Mouse (Mus musculus): Measurements from ENCODE around the gene Ifitm1. TPM values are rescaled to one million over a fixed set of nuclear protein-coding genes. Genes with fewer than 3 reads are reported as not detected.
"Not testable (repeated sequence)": the region's sequence is repeated elsewhere in the genome, so short reads cannot be mapped to it uniquely, and the experiment has no call there.

Ifitm1 gene
- polyA plus RNA-seq, 1 experiment from 2014 or later = 23.4 TPM

DNA sequence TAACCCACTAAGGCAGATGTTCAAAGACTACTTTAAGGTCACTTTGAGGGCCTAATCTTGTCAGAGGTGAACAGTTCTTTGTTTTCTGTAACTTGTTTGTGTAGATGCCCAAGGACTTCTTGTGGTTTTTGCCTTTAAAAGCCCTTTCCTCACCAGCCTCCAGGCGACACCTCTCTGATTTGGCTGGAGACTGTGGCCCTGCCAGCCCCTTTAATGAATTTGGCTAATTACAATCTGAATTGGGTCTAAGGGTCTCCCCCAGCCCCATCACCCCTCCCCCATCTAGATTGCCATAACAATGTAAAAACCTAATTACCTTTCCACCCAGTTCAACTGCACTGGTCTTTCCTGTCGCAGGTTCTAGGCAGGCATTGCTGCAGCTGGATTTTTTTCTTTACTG, 4.3 kb upstream of the Ifitm1 start:
- ATAC-seq = no peak
- H3K9me3 ChIP-seq (replicated peaks) = no peaks in the 10 kb centered on the region
- H3K4me3 ChIP-seq = no peak overlapping the region
- no peak overlapping the region for H3K9ac ChIP-seq
- no peak overlapping the region for H3K4me2 ChIP-seq
- no peaks in the 10 kb centered on the region for H3K36me3 ChIP-seq
- 80% methylated on average over 2 of the region's 2 CpGs for WGBS (ENCODE audit: insufficient replicate concordance)
- H3K27ac ChIP-seq = no peak overlapping the region
- peaks cover 10% of the 10 kb centered on the region for H3K4me1 ChIP-seq
- H3K27me3 ChIP-seq (replicated peaks) = no peaks in the 10 kb centered on the region

DNA sequence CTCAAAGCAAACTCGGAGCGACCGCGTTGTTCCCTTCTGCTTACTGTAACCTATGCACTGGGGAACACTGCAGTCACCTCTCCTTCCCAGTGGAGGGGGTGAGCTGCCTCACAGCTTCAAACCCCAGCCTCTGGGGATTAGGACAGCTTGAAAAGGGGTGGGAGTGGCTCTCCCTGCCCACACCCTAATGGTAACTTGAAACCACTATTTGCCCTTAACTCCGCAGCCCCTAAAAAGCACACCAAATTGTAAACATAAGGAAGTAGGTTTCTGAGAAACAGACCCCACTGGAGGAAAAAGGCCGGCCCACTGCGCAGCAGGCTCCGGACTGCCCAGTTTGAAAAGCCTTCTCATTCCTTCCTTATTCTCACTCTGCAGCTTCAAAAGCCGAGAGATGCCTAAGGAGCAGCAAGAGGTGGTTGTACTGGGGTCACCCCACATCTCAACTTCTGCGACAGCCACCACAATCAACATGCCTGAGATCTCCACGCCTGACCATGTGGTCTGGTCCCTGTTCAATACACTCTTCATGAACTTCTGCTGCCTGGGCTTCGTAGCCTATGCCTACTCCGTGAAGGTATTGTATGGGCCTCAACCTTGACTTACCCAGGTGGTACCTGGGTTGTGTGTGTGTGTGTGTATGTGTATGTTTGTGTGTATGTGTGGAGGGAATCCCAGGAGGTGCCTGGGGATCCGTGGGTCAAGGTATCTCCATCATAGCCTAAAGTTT, 1.0 kb downstream of the Ifitm1 start:
- Histone ChIP-seq H3K9me3 (replicated peaks) (no peaks in the 10 kb centered on the region), H3K36me3 (no peaks in the 10 kb centered on the region), H3K4me3 (no peak overlapping the region), H3K4me2 (no peak overlapping the region), H3K9ac (no peak overlapping the region), H3K27ac (no peak overlapping the region), H3K4me1 (peaks cover 39% of the 10 kb centered on the region), H3K27me3 (replicated peaks) (no peaks in the 10 kb centered on the region)
- 0 out of 2 replicates have a peak, but pooled peaks have one; percentile 11 for ATAC-seq
- 14% methylated on average over 14 of the region's 14 CpGs for WGBS (ENCODE audit: insufficient replicate concordance)

DNA sequence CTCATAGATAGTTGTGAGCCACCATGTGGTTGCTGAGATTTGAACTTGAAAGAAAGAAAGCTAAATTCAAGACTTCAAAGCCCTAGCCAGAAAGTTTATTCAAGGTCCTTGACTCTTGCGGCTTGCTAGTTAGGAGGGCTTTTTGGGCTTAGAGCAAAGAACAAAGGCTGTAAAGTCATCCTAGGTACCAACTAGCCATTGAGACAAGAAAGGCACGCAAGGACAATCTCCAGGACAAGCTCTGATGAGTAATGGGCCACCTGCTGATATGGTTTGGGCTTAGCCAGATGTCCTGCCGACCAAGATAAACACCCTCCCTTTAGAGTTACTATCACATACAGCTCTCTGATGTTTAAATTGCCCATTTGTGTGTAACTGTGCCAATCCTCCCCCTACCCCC, 1.7 kb downstream of the Ifitm1 start:
- not testable (repeated sequence) for H3K9me3 ChIP-seq (replicated peaks); H3K9ac ChIP-seq; H3K27ac ChIP-seq; H3K4me2 ChIP-seq; H3K4me3 ChIP-seq; ATAC-seq; H3K36me3 ChIP-seq; H3K27me3 ChIP-seq (replicated peaks)
- WGBS (ENCODE audit: insufficient replicate concordance) = 19% methylated on average over 3 of the region's 3 CpGs
- peaks cover 39% of the 10 kb centered on the region for H3K4me1 ChIP-seq

DNA sequence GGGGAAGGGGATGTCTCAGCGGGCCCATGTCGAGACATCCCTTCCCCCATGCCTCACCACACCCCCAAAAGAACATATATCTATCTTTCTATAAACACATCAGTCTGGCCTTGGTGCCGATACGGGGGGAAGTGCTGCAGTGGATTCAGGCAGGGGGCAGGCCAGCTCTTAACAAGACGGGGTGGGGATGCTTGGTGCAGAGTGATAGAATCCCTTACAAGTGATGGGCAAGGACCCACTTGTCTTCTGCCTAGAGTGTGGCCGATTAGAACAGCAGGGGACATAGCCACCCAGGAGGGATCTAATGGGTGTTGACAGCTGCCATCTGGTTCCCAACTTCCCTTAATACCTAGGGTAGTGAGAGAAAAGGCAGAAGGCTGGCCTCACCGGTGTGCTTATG, 3.9 kb downstream of the Ifitm1 start:
- no peak for ATAC-seq
- 0 out of 2 replicates have a peak overlapping the region, but pooled peaks have one; percentile 6 for H3K27ac ChIP-seq
- H3K4me2 ChIP-seq = no peak overlapping the region
- H3K4me3 ChIP-seq = no peak overlapping the region
- 0 out of 2 replicates have a peak, but pooled peaks cover 10% of the 10 kb centered on the region for H3K27me3 ChIP-seq (replicated peaks)
- 30% methylated on average over 7 of the region's 7 CpGs for WGBS (ENCODE audit: insufficient replicate concordance)
- peaks cover 49% of the 10 kb centered on the region for H3K4me1 ChIP-seq
- no peaks in the 10 kb centered on the region for H3K36me3 ChIP-seq
- H3K9me3 ChIP-seq (replicated peaks) = no peaks in the 10 kb centered on the region
- no peak overlapping the region for H3K9ac ChIP-seq

DNA sequence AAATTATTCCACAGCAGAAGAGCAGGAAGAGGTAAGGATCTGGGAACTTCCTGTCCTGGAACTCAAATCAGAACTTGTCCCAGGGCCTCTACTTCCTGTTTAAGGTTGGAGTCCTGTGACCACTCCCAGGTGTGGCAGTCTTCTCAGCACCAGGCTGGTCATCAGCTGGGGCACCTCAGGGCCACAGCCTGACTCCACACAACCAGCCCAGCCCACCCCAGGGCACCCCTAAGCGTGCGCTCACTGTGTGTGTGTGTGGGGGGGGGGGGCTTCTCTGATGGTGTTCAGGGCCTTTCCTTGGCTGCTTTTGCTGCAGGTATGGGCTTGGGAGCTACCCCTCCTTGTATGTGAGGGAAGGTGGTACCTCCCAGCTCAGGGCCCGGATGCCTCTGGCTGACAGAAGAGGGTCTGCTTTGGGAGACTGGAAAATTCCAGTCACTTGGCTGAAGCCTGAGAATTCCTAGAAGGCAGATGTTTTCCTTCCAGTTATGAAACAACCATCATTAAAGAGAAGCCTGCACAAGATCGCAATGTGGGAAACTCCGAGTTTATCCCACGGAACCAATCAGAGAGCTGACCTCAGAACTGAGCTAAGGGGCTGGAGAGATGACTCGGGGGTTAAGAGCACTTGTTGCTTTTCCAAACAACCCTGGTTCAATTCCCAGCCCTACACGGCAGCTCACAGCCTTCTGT, 4.6 kb downstream of the Ifitm1 start:
- H3K27ac ChIP-seq = peak overlapping the region; percentile 6; the same call in 1 of the 2 replicates
- H3K9me3 ChIP-seq (replicated peaks) = no peaks in the 10 kb centered on the region
- H3K4me3 ChIP-seq = no peak overlapping the region
- H3K4me1 ChIP-seq = peaks cover 49% of the 10 kb centered on the region
- 0 out of 2 replicates have a peak, but pooled peaks cover 10% of the 10 kb centered on the region for H3K27me3 ChIP-seq (replicated peaks)
- H3K36me3 ChIP-seq = no peaks in the 10 kb centered on the region
- 72% methylated on average over 8 of the region's 8 CpGs for WGBS (ENCODE audit: insufficient replicate concordance)
- H3K9ac ChIP-seq = no peak overlapping the region
- no peak for ATAC-seq
- H3K4me2 ChIP-seq = no peak overlapping the region

DNA sequence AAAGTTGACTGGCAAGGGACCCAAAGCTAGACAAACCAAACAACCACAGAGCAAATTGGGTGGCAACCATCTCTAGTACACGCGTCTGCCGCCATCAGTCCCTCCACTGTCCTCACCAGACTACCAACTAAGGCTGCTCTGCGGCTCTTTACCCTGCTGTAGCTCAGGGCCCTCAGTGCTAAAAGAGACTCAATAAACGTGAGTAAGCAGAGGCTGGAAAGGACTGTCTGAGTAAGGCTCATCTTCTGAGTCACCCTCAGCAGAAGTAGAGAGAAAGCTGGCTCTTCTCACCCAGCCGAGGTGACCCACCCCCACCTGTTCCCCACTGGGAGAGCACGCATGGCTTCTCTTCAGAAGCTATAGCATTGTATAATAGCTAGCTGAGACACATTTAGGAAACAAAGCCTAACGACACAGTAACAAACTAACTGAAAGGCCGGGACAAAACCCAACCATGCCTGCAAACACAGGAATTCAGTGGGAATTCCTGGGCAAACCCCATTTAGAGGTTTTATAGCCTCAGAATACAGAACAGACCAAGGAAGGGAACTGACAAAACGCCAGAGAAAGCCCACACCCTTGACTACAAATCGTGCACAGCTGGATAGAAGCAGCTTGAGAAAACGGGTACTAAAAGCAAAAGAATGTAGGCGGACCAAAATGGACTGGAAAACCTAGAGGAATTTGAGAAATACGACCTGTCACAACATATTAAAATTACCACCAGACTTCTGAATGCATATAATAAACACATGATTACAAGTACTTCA, 6.6 kb downstream of the Ifitm1 start:
- Histone ChIP-seq H3K9me3 (replicated peaks) (no peaks in the 10 kb centered on the region), H3K27ac (no peak overlapping the region), H3K27me3 (replicated peaks) (0 out of 2 replicates have a peak, but pooled peaks cover 10% of the 10 kb centered on the region), H3K4me3 (no peak overlapping the region), H3K4me1 (peaks cover 41% of the 10 kb centered on the region), H3K9ac (no peak overlapping the region), H3K36me3 (no peaks in the 10 kb centered on the region), H3K4me2 (no peak overlapping the region)
- no peak for ATAC-seq
- 47% methylated on average over 14 of the region's 14 CpGs for WGBS (ENCODE audit: insufficient replicate concordance)

DNA sequence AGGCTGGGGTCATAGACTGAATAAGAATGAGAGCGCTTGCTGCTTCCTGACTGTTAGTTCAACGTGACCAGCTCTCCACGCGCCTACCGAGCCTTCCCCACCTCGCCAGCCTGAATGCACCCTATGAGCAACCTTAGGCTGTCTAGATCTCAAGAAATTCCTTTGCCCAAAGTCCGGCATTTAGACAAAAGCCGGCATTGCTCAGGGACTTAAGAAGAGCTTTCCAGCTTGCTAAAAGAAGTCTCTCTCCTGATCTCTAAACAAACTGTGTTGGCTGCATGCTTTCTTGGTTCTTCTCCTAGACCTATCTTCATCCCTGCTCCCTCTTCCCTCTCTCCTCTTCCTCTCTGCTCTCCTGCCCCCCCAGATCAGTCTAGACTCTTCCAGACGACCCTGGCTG, 7.9 kb downstream of the Ifitm1 start:
- Histone ChIP-seq H3K27ac (no peak overlapping the region), H3K9ac (no peak overlapping the region), H3K4me2 (no peak overlapping the region), H3K4me1 (peaks cover 27% of the 10 kb centered on the region), H3K36me3 (no peaks in the 10 kb centered on the region), H3K4me3 (no peak overlapping the region), H3K9me3 (replicated peaks) (no peaks in the 10 kb centered on the region), H3K27me3 (replicated peaks) (0 out of 2 replicates have a peak, but pooled peaks cover 10% of the 10 kb centered on the region)
- ATAC-seq = no peak
- 26% methylated on average over 9 of the region's 9 CpGs for WGBS (ENCODE audit: insufficient replicate concordance)

DNA sequence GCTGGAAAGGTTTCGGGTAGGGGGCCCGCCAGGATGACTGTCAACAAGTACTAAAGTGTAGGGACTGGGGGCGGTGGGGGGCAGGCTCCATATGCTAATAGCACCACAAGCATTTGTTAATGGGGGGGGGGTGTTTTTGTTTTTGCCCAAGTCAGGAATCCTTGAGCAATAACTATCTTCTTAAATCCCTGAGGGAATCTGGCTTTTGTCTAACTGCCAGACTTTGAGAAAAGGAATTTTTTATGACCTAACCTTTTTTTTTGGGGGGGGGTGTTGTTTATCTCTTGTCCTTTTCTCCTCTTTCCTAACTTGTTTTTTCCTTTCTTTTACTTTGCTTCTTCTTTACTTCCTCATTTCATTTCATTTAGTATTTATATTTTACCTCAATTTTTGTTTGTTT, 8.4 kb downstream of the Ifitm1 start:
- Histone ChIP-seq H3K27ac (no peak overlapping the region), H3K4me1 (peaks cover 22% of the 10 kb centered on the region), H3K4me3 (no peak overlapping the region), H3K4me2 (no peak overlapping the region), H3K36me3 (no peaks in the 10 kb centered on the region), H3K9me3 (replicated peaks) (no peaks in the 10 kb centered on the region), H3K27me3 (replicated peaks) (0 out of 2 replicates have a peak, but pooled peaks cover 10% of the 10 kb centered on the region), H3K9ac (no peak overlapping the region)
- 53% methylated on average over 3 of the region's 3 CpGs for WGBS (ENCODE audit: insufficient replicate concordance)
- no peak for ATAC-seq

DNA sequence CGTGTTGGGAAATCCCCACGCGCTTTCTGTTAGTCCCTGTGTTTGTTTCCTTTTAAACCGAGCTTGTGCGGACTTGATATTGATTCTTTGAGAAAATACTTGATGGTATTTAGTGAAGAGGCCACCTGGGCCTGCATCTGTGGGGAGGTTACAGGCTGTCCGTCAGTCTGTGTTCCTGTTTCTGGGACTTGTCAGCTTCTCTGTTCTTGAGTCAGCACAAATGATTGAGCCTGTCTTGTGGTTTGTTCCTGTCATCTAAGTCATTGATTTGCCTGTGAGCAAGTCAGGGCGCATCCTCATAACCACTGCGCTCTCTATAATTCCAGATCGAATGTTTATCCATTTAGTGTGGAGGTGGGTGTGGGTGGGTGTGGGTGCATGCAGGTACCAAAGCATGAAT, 9.7 kb downstream of the Ifitm1 start:
- not testable (repeated sequence) for H3K9me3 ChIP-seq (replicated peaks); H3K4me2 ChIP-seq; H3K36me3 ChIP-seq; H3K4me3 ChIP-seq; H3K9ac ChIP-seq; ATAC-seq; H3K27ac ChIP-seq
- WGBS (ENCODE audit: insufficient replicate concordance) = 58% methylated on average over 9 of the region's 9 CpGs
- Histone ChIP-seq H3K4me1 (peaks cover 14% of the 10 kb centered on the region), H3K27me3 (replicated peaks) (0 out of 2 replicates have a peak, but pooled peaks cover 10% of the 10 kb centered on the region)

DNA sequence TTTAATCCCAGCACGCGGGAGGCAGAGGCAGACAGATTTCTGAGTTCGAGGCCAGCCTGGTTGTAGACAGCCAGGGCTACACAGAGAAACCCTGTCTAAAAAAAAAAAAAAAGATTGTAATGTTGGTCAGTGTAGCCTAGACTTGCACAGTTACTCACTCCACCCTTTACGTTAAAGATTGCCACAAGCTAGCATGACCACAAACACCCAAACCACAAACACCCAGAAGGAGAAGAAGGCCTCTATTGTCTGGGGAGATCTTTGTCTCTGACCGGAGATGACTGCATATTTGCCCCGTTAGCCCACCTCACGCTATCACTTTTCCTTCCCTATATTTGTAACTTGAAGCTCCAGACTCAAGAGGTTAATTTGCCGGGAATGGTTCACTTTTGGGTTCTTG, 14.7 kb downstream of the Ifitm1 start:
- Histone ChIP-seq H3K27me3 (replicated peaks) (no peaks in the 10 kb centered on the region), H3K9ac (no peak overlapping the region), H3K27ac (no peak overlapping the region), H3K36me3 (no peaks in the 10 kb centered on the region), H3K4me1 (peaks cover 8% of the 10 kb centered on the region; the same call in 1 of the 2 replicates), H3K9me3 (replicated peaks) (no peaks in the 10 kb centered on the region), H3K4me3 (no peak overlapping the region), H3K4me2 (no peak overlapping the region)
- 27% methylated on average over 8 of the region's 8 CpGs for WGBS (ENCODE audit: insufficient replicate concordance)
- ATAC-seq = no peak

DNA sequence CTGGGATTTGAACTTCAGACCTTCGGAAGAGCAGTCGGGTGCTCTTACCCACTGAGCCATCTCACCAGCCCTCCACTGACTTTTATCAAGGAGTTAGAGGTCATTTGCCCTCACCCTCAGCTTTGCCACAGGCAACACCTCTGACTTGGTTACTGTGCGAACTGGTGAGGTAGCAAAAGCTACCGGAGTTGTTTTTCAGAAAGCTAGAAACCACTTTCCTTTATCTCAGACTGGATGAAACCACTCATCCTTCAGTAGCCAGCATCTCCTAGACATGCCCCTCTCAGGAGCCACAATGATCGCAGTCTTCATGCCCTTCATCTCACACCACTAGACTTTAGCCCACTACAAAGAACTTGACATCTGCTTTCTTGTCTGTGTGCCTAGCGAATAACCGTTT, 15.9 kb downstream of the Ifitm1 start:
- Histone ChIP-seq H3K9me3 (replicated peaks) (no peaks in the 10 kb centered on the region), H3K27ac (no peak overlapping the region), H3K9ac (no peak overlapping the region), H3K27me3 (replicated peaks) (no peaks in the 10 kb centered on the region), H3K4me1 (peaks cover 8% of the 10 kb centered on the region; the same call in 1 of the 2 replicates), H3K4me3 (no peak overlapping the region), H3K36me3 (no peaks in the 10 kb centered on the region), H3K4me2 (no peak overlapping the region)
- whole genome bisulfite sequencing (ENCODE audit: insufficient replicate concordance) = 58% methylated on average over 7 of the region's 7 CpGs
- ATAC-seq = no peak
